Mouse (Mus musculus): ENCODE measurements around the gene Lgalsl. TPM values are rescaled to one million over a fixed set of nuclear protein-coding genes. Genes with fewer than 3 reads are reported as not detected.

The Lgalsl gene
- polyA plus RNA-seq, 1 experiment from 2014 or later, result 36.5 TPM

DNA sequence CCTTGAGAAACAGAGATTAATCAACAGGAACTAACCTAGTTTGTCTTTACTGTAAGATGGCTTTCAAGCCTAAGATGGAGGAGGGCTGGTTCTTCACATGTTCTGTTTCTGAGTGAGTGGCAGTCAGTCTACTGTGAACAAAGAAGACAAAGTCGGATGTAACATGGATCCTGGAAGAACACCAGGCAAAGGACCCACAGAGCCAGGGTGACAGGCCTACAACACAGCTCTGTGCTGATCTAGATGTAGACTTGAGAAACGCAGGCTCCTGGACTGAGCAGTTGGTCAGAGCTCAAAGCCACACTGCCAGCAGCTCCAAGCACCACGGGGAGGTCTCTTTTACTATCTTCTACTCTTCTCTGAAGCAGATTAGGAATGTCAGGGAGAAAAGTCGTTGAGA is 37.2 kb downstream of the Lgalsl start:
- WGBS, result 57% methylated on average over 4 of the region's 4 CpGs
- Histone ChIP-seq H3K36me3 (no peaks in the 10 kb centered on the region), H3K27me3 (peaks cover 16% of the 10 kb centered on the region; the same call in 1 of the 2 replicates), H3K4me1 (peaks cover 9% of the 10 kb centered on the region), H3K9ac (no peak overlapping the region), H3K27ac (no peak overlapping the region), H3K4me3 (no peak overlapping the region), H3K9me3 (peaks cover 6% of the 10 kb centered on the region), H3K4me2 (replicated peaks) (no peak overlapping the region)
- no peak for ATAC-seq (ENCODE audit: low FRiP score, low read depth)

DNA sequence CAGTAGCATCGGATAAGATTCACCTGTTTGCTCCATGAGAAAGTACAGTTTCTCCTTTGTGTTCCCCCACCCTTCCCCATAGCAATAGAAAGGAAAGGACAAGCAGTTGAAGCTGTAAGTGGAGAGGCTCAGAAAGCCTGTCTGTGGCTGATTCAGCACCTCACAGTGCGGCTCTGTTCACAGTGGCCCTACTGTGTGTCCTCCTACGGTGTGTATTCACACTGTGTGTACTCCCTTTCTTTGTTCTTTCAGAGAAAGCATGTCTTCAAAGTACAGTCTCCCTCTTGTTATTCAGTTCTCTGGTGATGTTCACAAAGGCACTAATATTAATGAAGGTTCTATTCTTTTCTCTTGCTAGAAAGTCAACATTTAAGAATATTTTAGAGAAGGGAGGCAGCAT is 38.2 kb downstream of the Lgalsl start:
- Histone ChIP-seq H3K27ac (no peak overlapping the region), H3K4me1 (peaks cover 14% of the 10 kb centered on the region), H3K27me3 (peaks cover 16% of the 10 kb centered on the region; the same call in 1 of the 2 replicates), H3K4me3 (no peak overlapping the region), H3K9ac (no peak overlapping the region), H3K4me2 (replicated peaks) (no peak overlapping the region), H3K9me3 (no peaks in the 10 kb centered on the region), H3K36me3 (no peaks in the 10 kb centered on the region)
- WGBS, result 86% methylated on average over 3 of the region's 3 CpGs
- ATAC-seq (ENCODE audit: low FRiP score, low read depth), result no peak

DNA sequence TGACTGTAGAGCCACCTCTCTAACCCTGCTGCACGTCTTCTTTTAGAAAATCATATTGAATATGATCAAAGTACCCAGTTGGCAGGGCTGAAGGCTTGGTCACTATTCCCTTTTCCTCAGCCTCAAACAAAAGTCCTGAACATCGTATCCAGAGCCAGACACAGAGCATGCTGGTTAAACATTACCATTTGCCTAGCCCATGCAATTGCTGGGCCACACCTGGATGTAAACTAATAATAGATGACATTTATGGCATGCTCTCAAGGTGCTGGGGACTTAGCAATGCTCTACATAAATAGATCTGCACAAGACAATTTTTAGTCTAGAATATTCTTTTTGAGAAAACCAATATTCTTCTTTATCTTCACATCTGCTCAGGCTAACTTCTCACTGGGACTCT is 39.5 kb downstream of the Lgalsl start:
- no peak overlapping the region for H3K27ac ChIP-seq
- H3K4me1 ChIP-seq, result peaks cover 14% of the 10 kb centered on the region
- 78% methylated on average over 2 of the region's 2 CpGs for WGBS
- no peak overlapping the region for H3K4me3 ChIP-seq
- no peaks in the 10 kb centered on the region for H3K9me3 ChIP-seq
- H3K4me2 ChIP-seq (replicated peaks), result no peak overlapping the region
- no peak for ATAC-seq (ENCODE audit: low FRiP score, low read depth)
- peaks cover 16% of the 10 kb centered on the region; the same call in 1 of the 2 replicates for H3K27me3 ChIP-seq
- H3K36me3 ChIP-seq, result no peaks in the 10 kb centered on the region
- no peak overlapping the region for H3K9ac ChIP-seq

DNA sequence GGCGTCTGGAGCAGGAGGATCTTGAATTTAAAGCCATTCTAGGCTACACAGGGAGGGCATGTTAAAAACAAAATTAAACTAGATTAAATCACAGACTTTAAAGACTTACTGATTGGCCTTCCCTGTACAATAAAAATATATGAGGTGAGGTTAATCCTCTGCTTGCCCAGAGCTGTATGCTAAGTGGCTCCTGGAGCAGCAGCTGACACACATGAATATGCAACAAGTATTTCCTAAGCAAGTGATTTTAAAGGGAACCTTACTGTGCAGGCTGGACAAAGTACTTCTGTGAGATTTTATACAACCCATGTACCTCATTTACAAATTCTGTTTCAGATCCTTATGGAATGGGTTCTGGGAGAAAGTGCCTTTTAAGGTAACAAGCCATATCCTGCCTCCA is 41.8 kb downstream of the Lgalsl start:
- Histone ChIP-seq H3K4me1 (peaks cover 12% of the 10 kb centered on the region), H3K4me3 (no peak overlapping the region), H3K9me3 (peaks cover 13% of the 10 kb centered on the region), H3K36me3 (no peaks in the 10 kb centered on the region), H3K27ac (no peak overlapping the region), H3K4me2 (replicated peaks) (no peak overlapping the region), H3K9ac (no peak overlapping the region), H3K27me3 (peaks cover 12% of the 10 kb centered on the region; the same call in 1 of the 2 replicates)
- 32% methylated on average over 1 of the region's 1 CpGs for WGBS
- peak; percentile 66; the same call in 1 of the 2 replicates for ATAC-seq (ENCODE audit: low FRiP score, low read depth)

DNA sequence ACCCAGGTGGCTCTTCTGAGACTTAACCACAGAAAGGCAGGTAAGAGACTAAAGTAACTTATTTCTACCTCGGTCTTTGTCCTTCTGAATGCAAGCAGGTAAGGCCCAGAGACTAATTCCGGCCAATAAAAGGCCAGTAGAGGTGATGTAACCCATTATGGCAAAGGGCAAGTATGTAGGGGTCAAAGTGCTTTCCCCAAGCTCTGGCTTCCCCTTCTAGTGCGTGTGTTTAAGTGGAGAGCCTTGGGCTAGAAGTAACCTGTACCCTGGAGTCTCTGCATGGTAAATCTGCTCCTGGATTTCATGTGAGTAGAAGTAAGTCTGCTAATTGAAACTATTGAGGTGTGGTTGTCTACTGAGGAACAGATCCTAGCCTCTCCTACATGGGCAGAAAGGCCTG is 42.8 kb downstream of the Lgalsl start:
- ATAC-seq (ENCODE audit: low FRiP score, low read depth), result no peak
- H3K4me1 ChIP-seq, result peaks cover 12% of the 10 kb centered on the region
- H3K9me3 ChIP-seq, result peaks cover 14% of the 10 kb centered on the region
- H3K4me2 ChIP-seq (replicated peaks), result no peak overlapping the region
- WGBS, result 67% methylated on average over 3 of the region's 3 CpGs
- no peak overlapping the region for H3K9ac ChIP-seq
- H3K27ac ChIP-seq, result no peak overlapping the region
- peaks cover 4% of the 10 kb centered on the region; the same call in 1 of the 2 replicates for H3K27me3 ChIP-seq
- H3K36me3 ChIP-seq, result no peaks in the 10 kb centered on the region
- no peak overlapping the region for H3K4me3 ChIP-seq

DNA sequence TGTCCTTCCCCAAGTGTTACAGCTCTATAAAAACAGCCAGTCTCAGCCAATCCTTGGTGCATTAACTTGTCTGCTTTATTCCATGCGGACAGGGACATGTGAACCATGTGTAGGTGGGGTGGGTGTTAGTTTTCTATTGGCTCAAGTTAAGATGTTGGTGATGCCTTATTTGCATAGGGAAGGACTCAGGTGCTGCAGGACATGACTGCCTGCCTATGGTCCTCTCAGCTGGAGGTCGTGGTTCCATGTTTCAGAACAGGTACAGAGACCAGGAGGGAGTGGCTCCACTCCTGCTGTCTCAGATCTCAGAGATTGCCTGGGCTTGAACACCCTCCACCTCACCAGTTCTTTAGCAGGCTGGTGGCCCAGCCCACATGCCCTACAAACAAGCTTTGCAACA is 44.7 kb downstream of the Lgalsl start:
- H3K9me3 ChIP-seq, result peaks cover 14% of the 10 kb centered on the region
- no peak overlapping the region for H3K4me3 ChIP-seq
- H3K4me2 ChIP-seq (replicated peaks), result no peak overlapping the region
- 58% methylated on average over 2 of the region's 2 CpGs for WGBS
- no peak overlapping the region for H3K9ac ChIP-seq
- ATAC-seq (ENCODE audit: low FRiP score, low read depth), result no peak
- no peak overlapping the region for H3K27ac ChIP-seq
- H3K4me1 ChIP-seq, result peaks cover 12% of the 10 kb centered on the region
- H3K36me3 ChIP-seq, result no peaks in the 10 kb centered on the region
- H3K27me3 ChIP-seq, result no peaks in the 10 kb centered on the region

DNA sequence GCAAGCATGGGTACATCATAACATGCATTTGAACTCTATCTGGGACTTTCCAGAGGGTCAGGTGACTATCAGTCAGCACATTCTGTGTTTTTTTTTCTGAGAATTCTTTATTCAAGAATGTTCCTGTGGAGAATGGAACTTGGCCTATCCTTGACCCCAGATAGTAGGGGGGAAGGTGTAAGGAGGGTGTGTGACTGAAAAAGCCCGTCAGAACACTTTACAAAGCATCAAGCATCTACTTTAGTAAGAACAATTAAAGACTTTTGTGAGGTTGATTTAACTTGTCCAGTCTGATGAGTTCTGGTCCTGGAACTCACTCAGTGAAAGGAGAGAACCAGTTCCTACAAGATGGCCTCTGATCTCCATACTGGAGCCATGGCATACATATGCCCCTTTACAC is 45.7 kb downstream of the Lgalsl start:
- Histone ChIP-seq H3K4me2 (replicated peaks) (no peak overlapping the region), H3K27ac (no peak overlapping the region), H3K27me3 (no peaks in the 10 kb centered on the region), H3K4me1 (peaks cover 12% of the 10 kb centered on the region), H3K9ac (no peak overlapping the region), H3K36me3 (no peaks in the 10 kb centered on the region), H3K9me3 (peaks cover 14% of the 10 kb centered on the region), H3K4me3 (no peak overlapping the region)
- no peak for ATAC-seq (ENCODE audit: low FRiP score, low read depth)
- WGBS, result 88% methylated on average over 1 of the region's 1 CpGs

DNA sequence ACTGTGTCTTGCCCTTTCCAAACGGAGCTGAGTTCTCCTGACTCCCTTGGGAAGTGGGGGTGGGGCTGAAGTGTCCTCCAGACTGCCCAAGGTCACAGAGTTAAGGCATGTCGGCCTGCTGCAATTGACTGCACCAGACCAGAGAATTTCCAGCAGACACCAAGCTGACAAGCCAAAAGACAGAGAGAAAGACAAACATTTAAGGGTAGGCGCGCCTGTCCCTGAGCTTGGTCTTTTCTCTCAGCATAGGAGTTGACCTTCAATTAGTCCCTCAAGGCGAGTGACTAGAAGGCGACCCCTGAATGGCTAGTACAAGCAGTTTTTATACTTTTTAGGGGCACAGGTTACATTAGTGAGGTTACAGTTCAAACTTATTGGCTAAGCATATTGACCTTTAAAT is 46.1 kb downstream of the Lgalsl start:
- Histone ChIP-seq H3K27ac (no peak overlapping the region), H3K27me3 (no peaks in the 10 kb centered on the region), H3K4me2 (replicated peaks) (no peak overlapping the region), H3K9ac (no peak overlapping the region), H3K36me3 (no peaks in the 10 kb centered on the region), H3K4me1 (peaks cover 12% of the 10 kb centered on the region), H3K4me3 (no peak overlapping the region), H3K9me3 (peaks cover 14% of the 10 kb centered on the region)
- WGBS, result 92% methylated on average over 6 of the region's 6 CpGs
- ATAC-seq (ENCODE audit: low FRiP score, low read depth), result no peak

DNA sequence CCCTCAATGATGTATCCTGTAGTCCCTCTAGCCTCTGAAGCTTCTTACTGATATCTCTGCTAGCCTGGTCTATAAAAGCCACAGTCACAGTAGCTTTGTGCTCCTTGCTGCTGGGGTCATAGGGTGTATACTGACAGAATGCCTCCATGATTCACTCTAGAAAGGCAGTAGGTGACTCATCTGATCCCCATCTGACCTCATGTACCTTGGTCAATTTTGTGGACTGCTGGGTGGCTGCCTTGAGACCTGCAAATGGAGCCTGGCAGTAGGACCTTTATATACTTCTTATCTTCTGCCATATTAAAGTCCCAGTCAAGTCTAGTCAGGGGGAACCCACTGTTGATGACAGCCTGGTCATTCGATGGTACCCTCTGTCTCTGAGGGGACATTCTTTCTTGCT is 47.4 kb downstream of the Lgalsl start:
- Histone ChIP-seq H3K4me2 (replicated peaks) (no peak overlapping the region), H3K4me1 (0 out of 2 replicates have a peak, but pooled peaks cover 4% of the 10 kb centered on the region), H3K36me3 (no peaks in the 10 kb centered on the region), H3K9ac (no peak overlapping the region), H3K27ac (no peak overlapping the region), H3K27me3 (no peaks in the 10 kb centered on the region), H3K4me3 (no peak overlapping the region), H3K9me3 (peaks cover 14% of the 10 kb centered on the region)
- WGBS, result 100% methylated on average over 1 of the region's 1 CpGs
- ATAC-seq (ENCODE audit: low FRiP score, low read depth), result no peak

DNA sequence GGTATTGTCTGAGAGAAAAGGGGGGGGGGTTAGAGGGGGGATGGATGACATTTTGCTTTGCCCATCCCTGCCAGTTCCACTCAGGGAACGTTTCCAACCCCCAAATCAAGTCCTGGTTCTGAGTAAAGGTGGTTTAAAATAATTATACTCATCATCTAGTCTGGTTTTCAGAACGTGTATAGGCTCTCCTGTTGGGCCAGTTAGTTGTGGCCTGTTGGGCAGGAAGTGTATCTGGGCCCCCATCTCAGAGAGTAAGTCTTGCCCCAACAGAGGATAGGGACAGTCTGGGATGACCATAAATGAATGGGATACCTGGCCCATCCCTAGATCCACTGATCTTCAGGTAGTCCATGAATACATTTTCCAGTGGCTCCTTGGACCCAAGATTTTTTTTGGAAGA is 48.2 kb downstream of the Lgalsl start:
- no peak overlapping the region for H3K4me3 ChIP-seq
- H3K27me3 ChIP-seq, result no peaks in the 10 kb centered on the region
- no peaks in the 10 kb centered on the region for H3K36me3 ChIP-seq
- H3K27ac ChIP-seq, result no peak overlapping the region
- no peaks in the 10 kb centered on the region for H3K4me1 ChIP-seq
- no peak for ATAC-seq (ENCODE audit: low FRiP score, low read depth)
- peaks cover 14% of the 10 kb centered on the region for H3K9me3 ChIP-seq
- H3K9ac ChIP-seq, result no peak overlapping the region
- H3K4me2 ChIP-seq (replicated peaks), result no peak overlapping the region
- 64% methylated on average over 2 of the region's 2 CpGs for WGBS

DNA sequence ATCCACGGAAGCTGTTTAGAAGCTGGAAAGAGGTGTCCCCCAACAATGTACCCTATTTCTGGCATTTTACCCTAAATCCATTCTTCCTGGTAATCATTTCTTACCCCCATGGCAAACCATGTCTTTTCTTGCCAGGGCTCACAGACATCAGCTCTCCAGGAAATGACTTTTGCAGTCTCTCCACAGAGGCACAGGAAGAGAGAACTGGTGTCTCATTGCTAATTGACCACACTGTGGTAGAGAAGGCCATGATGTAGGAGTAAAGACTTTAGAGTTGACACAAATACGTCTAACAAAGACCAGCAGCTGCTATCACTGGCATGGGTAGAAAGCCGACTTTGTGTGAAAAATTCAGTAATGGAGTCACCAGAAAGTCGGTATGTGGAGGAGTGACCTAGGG is 50.5 kb downstream of the Lgalsl start:
- Histone ChIP-seq H3K9me3 (peaks cover 13% of the 10 kb centered on the region), H3K36me3 (no peaks in the 10 kb centered on the region), H3K9ac (no peak overlapping the region), H3K27me3 (no peaks in the 10 kb centered on the region), H3K4me3 (no peak overlapping the region), H3K27ac (no peak overlapping the region), H3K4me1 (no peaks in the 10 kb centered on the region), H3K4me2 (replicated peaks) (no peak overlapping the region)
- 80% methylated on average over 4 of the region's 4 CpGs for WGBS
- ATAC-seq (ENCODE audit: low FRiP score, low read depth), result no peak

DNA sequence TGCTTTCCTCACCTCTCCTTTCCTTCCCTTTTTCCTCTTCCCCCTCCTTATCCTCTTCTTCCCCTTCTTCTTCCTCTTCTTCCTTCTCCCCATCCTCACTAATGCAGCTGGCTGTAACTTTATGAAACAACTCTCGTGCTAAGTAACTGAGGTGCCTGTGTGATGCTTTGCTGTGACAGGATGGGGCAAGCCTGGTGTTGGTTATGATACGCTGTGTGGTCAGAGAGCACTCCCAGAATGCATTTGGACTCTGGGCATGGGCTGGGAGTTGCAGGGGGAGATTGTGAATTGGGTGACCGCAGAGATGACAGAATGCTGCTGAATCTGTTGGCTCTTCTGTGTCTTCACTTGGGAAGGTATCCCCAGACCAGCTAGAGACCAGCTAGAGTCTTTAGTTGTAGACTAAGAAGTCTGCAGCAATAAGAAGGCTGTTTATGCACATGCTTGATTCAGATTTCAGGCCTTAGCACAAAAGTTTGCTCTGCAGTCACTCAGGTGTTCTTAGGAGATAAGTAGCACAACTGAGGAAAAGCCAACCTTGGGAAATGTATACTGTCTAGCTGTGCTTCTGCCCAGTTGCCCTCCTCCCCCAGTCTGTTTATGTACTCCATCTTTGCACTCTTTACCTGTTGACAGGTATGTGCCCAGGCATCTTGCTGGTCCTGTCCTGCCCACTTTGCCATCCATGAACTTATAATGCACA is 51.8 kb downstream of the Lgalsl start:
- H3K9me3 ChIP-seq, result peaks cover under 1% of the 10 kb centered on the region; the same call in 1 of the 2 replicates
- no peaks in the 10 kb centered on the region for H3K36me3 ChIP-seq
- no peak for ATAC-seq (ENCODE audit: low FRiP score, low read depth)
- H3K4me1 ChIP-seq, result no peaks in the 10 kb centered on the region
- H3K27me3 ChIP-seq, result no peaks in the 10 kb centered on the region
- H3K9ac ChIP-seq, result no peak overlapping the region
- no peak overlapping the region for H3K27ac ChIP-seq
- no peak overlapping the region for H3K4me3 ChIP-seq
- WGBS, result 76% methylated on average over 3 of the region's 3 CpGs
- H3K4me2 ChIP-seq (replicated peaks), result no peak overlapping the region

DNA sequence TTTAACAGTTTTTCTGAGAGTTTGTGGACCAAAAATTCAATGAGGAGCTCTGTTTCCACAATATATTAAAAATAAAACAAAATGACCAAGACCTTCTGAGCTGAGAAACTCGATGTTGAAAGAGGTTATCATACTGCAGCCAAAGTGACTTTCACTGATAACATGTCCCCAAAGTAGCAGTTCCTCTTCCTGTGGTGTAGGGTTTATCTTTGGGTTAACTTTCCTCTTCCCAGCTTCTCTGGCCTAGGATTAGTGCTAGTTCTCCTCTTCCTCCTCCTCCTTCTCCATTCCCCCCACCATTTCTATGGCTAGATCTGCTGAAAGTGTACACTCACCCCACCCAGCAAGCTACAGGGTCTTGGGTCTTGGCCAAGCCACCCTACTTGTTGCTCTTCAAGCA is 52.6 kb downstream of the Lgalsl start:
- no peak overlapping the region for H3K4me3 ChIP-seq
- H3K27ac ChIP-seq, result no peak overlapping the region
- no peak for ATAC-seq (ENCODE audit: low FRiP score, low read depth)
- no peaks in the 10 kb centered on the region for H3K27me3 ChIP-seq
- H3K4me2 ChIP-seq (replicated peaks), result no peak overlapping the region
- H3K36me3 ChIP-seq, result no peaks in the 10 kb centered on the region
- no peaks in the 10 kb centered on the region for H3K4me1 ChIP-seq
- 66% methylated on average over 1 of the region's 1 CpGs for WGBS
- no peaks in the 10 kb centered on the region for H3K9me3 ChIP-seq
- no peak overlapping the region for H3K9ac ChIP-seq

All from limb, embryonic 13.5 days (tissue).